Mouse (Mus musculus) gastrocnemius, postnatal 14 days (tissue): ENCODE results near the gene Prg4. TPM values are rescaled to one million over a fixed set of nuclear protein-coding genes. Genes with fewer than 3 reads are reported as not detected.

Experiments used
- DNase-seq: peaks from one replicate; pipeline ENCODE4 v3.0.0; 2021; ENCODE audit warnings: mixed read lengths
- intact Hi-C: fragments of 180-260 bp; cut with DNase I; formaldehyde crosslinking; loops from one replicate; pipeline ENCODE4 v1.15.1; 2025; ENCODE audit warnings: low total_unique reads
- total RNA-seq, 2 experiments: library from RNA; stranded (reverse); gene quantifications; 2 replicates each; pipeline ENCODE4 v1.2.3; 2021

Prg4 gene
- total RNA-seq, 2 experiments from 2014 or later, result 1.7 to 4.9 TPM

DNA sequence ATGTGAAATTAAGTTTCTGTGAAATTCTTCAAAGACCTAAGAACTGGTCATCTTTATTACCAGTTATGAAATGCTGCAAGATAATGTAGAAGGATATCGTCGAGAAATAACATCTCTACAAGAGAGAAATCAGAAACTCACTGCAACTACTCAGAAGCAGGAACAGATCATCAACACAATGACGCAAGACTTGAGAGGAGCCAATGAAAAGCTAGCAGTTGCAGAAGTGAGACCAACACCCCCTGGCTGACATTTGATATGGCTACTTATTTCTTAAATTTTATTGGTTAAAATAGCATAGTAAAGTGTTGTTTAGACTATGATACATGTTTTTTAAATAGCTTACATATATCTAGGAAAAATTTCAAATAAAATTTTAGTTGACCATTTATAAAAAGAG, 50.0 kb downstream of the Prg4 start:
- DNase-seq, result no peak
- intact Hi-C loops, result no loop called here

DNA sequence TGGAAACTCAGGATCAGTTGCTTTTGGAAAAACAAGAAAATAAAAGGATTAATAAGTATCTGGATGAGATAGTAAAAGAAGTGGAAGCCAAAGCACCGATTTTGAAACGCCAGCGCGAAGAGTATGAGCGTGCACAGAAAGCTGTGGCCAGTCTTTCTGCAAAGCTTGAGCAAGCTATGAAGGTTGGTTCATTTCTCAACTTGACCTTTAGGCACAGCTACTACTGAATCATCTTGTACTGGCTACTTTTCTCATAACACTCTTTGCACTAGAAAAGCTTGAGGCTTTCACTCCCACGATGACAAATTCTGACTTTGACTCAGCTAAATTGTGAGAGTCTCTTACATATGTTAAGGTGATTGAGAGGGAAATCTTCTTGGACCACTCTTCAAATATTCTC, 56.0 kb downstream of the Prg4 start:
- intact Hi-C loops, result no loop called here
- no peak for DNase-seq

DNA sequence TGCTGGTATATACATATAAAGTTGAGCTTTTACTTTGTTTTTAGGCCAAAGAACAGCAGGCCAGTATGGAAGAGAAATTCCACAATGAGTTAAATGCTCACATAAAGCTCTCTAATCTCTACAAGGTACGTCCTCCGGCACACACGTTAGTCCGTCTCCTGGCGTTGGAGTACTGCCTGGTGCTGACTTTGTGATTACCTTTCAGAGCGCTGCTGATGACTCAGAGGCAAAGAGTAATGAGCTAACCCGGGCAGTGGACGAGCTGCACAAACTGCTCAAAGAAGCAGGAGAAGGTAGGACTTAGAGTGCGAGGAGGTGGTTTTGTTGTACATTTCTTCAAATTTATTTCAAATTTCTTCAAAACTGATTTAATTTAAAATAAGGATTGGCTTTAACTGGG, 58.7 kb downstream of the Prg4 start:
- intact Hi-C loops, result no loop called here
- no peak for DNase-seq

DNA sequence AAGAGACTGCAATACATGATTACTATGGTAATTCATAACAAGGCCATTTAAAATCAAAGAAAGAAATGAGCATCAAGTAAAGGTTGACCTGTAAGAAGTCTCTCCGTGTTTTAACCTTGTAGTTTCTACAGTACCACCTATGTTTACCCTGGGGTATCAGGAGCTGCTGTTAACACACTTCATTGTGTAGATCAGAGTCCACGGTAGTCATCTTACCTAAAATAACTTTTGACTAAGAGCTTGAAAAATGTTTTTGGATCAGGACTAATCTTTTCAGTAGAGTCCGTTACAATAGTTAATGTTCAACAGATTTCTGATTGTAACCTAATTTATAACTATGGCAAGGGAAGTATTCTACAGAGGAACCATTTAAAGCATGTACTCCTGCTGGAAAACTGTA, 61.4 kb downstream of the Prg4 start:
- intact Hi-C loops, result no loop called here
- DNase-seq, result no peak

DNA sequence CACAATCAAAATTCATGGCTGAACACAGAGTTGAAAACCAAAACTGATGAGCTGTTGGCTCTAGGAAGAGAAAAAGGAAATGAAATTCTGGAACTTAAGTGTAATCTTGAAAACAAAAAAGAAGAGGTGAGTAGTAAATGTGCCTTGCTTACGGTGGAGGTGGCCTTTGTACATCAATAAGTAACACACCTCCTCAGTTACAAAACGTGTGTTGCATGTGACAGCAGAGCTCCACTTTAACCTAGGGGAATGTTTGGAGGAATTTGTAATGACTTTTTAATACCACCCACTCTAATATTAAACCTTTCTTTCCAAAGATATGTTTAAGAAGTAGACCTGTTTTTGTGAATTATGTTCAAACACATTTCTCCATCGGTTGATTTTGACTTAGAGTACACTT, 62.1 kb downstream of the Prg4 start:
- intact Hi-C loops, result no loop called here
- no peak for DNase-seq

Other genes starting within 250 kb of the Prg4 start
- gene Pdc, start 146.7 kb downstream of the Prg4 start, total RNA-seq, result under 1 TPM in 1 of 2 experiments, not detected in 1; 0.35 TPM
- 10 to 100 TPM; 75.6 to 78.3 TPM for gene Tpr, start 73.3 kb downstream of the Prg4 start, total RNA-seq
- 10 to 100 TPM; 14.8 to 15.7 TPM for gene Odr4, start 73.1 kb downstream of the Prg4 start, total RNA-seq